Mouse (Mus musculus) intestine, embryonic 16.5 days (tissue): Measurements from ENCODE around the gene Arfgap3. TPM values are rescaled to one million over a fixed set of nuclear protein-coding genes. Genes with fewer than 3 reads are reported as not detected.

Source experiments
- ATAC-seq: fragments of 200-750 bp; cut with Nextera tagmentation; 2 replicates; pipeline ENCODE4 v1.8.0; 2017; ENCODE audit warnings: moderate TSS enrichment, moderate library complexity
- H3K27ac ChIP-seq: fragments of 300-500 bp; sonication (generic); 2 replicates; pipeline ENCODE4 v1.5.1; 2014; ENCODE audit warnings: mild to moderate bottlenecking, low read length
- H3K27me3 ChIP-seq: fragments of 300-500 bp; sonication (generic); replicated peaks from 2 replicates; pipeline ENCODE4 v1.6.1; 2014; ENCODE audit warnings: low read length, control low read depth, mixed read lengths; ENCODE audit not compliant: control insufficient read depth, insufficient read depth
- H3K36me3 ChIP-seq: fragments of 300-500 bp; sonication (generic); 2 replicates; pipeline ENCODE4 v1.6.1; 2014; ENCODE audit warnings: low read length, control low read depth; ENCODE audit not compliant: control insufficient read depth, insufficient read depth
- H3K4me1 ChIP-seq: fragments of 300-500 bp; sonication (generic); 2 replicates; pipeline ENCODE4 v1.6.1; 2014; ENCODE audit warnings: low read length, control low read depth, mixed read lengths; ENCODE audit not compliant: control insufficient read depth, insufficient read depth
- H3K4me2 ChIP-seq: fragments of 300-500 bp; sonication (generic); 2 replicates; pipeline ENCODE4 v1.6.1; 2014; ENCODE audit warnings: low read depth, low read length, control low read depth
- H3K4me3 ChIP-seq: fragments of 300-500 bp; sonication (generic); 2 replicates; pipeline ENCODE4 v1.5.1; 2014; ENCODE audit warnings: mild to moderate bottlenecking, low read length
- H3K9ac ChIP-seq: fragments of 300-500 bp; sonication (generic); 2 replicates; pipeline ENCODE4 v1.6.1; 2014; ENCODE audit warnings: low read depth, low read length
- H3K9me3 ChIP-seq: fragments of 300-500 bp; sonication (generic); 2 replicates; pipeline ENCODE4 v1.6.1; 2016; ENCODE audit warnings: low read length, control low read depth; ENCODE audit not compliant: control insufficient read depth
- WGBS: fragments of 180-500 bp; shearing (Covaris S2); extraction: QIAGEN DNeasy Blood & Tissue Kit; methylation state at CpG from one replicate; pipeline ENCODE4 v1.1.7; 2014; 5-methylcytosine and 5-hydroxymethylcytosine counted together
- polyA plus RNA-seq: library from polyadenylated mRNA; unstranded; fragments of >200 nt; fragmentation: Nextera tagmentation; extraction: Ambion mirVana; gene quantifications from 2 replicates; pipeline ENCODE4 v1.2.1, GENCODE M21; 2015

Arfgap3 gene
- polyA plus RNA-seq, 1 experiment from 2014 or later = 77.9 TPM

DNA sequence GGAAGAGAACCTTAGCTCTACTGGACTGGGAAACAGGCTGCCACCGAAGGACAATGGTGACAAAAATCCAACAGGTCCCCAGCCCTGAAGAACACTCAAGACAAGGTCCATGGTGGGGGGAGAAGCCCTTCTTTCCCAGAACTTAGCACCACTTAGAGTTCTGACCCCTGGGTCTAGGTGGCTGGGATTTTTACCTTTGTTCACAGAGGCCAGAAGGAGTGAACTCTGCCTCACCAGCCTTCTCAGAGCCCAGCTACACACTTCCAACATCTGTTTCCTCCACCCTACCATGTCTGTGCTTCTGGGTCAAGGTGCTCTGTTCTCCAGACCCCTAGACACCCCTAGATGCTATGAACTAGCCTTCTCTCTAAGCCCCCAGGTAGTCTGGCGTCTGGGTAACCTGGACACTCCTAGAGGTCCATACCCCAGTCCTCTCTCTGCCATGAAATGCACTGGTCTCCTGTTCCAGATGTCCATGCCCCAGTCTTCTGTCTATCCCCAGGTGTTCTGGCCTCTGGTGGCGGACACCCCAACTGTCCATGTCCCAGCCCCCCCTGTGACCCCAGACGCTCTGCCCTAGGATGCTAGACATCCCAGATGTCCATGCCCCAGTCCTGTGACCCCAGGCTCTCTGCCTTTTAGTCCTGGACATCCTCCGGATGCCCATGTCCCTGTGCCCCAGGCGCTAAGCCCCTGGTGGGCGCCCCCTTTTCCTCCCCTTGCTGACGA is 658 bp downstream of the Arfgap3 start:
- Histone ChIP-seq H3K4me3 (peak overlapping the region; percentile 87), H3K9ac (peak overlapping the region; percentile 94), H3K27me3 (no peaks in the 10 kb centered on the region), H3K27ac (peak overlapping the region; percentile 80), H3K4me1 (peaks cover 21% of the 10 kb centered on the region; the same call in 1 of the 2 replicates), H3K9me3 (no peaks in the 10 kb centered on the region), H3K36me3 (peaks cover 4% of the 10 kb centered on the region; the same call in 1 of the 2 replicates), H3K4me2 (peak overlapping the region; percentile 80)
- WGBS = 13% methylated on average over 8 of the region's 8 CpGs
- peak; percentile 12 for ATAC-seq

- Histone ChIP-seq H3K9me3 (no peaks in the 10 kb centered on the region), H3K36me3 (peaks cover 4% of the 10 kb centered on the region; the same call in 1 of the 2 replicates), H3K4me3 (peak overlapping the region; percentile 87), H3K9ac (peak overlapping the region; percentile 94), H3K27ac (peak overlapping the region; percentile 80), H3K4me1 (peaks cover 25% of the 10 kb centered on the region; the same call in 1 of the 2 replicates), H3K27me3 (no peaks in the 10 kb centered on the region), H3K4me2 (peak overlapping the region; percentile 80)
- WGBS = 56% methylated on average over 4 of the region's 4 CpGs
- peak; percentile 27 for ATAC-seq
Measured at GRCm38 (mm10) chr15:83348747-83349146, 1.3 kb downstream of the Arfgap3 start.

DNA sequence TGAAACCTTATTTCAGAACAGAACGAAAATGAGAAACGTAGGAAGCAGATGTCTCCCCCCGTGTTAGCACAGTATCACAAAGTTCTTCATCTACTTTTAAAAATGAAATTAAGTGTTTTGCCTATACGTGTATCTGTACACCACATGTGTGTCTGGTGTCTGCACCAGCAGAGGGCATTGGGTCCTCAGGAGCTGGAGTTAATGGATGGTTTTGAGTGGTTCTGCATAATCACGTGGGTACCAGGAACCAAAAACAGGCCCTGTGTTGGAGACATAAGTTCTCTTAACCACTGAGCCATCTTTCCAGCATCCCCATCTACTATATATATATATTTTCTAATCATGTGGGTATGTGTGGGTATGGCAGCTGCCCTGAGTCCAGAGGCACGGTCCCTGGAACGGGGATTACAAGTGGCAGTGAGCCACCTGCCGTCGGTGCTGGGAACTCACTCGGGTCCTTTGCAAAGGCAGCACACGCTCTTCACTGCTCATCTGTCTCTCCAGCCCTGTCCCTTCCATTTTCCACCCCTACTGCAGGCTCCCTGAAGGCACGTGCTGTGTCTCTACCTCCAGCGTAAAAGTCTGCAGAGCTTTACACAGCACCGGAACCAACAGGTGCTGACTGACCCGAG is 4.0 kb downstream of the Arfgap3 start:
- no peaks in the 10 kb centered on the region for H3K9me3 ChIP-seq
- ATAC-seq = no peak
- no peak overlapping the region for H3K4me2 ChIP-seq
- peak overlapping the region; percentile 86; the same call in 1 of the 2 replicates for H3K27ac ChIP-seq
- WGBS = 86% methylated on average over 15 of the region's 15 CpGs
- no peaks in the 10 kb centered on the region for H3K27me3 ChIP-seq
- peaks cover 7% of the 10 kb centered on the region; the same call in 1 of the 2 replicates for H3K36me3 ChIP-seq
- no peak overlapping the region for H3K4me3 ChIP-seq
- H3K4me1 ChIP-seq = peaks cover 23% of the 10 kb centered on the region; the same call in 1 of the 2 replicates
- H3K9ac ChIP-seq = no peak overlapping the region

- no peaks in the 10 kb centered on the region for H3K27me3 ChIP-seq
- peak overlapping the region; percentile 86 for H3K27ac ChIP-seq
- peak; percentile 71 for ATAC-seq
- peaks cover 20% of the 10 kb centered on the region; the same call in 1 of the 2 replicates for H3K4me1 ChIP-seq
- no peaks in the 10 kb centered on the region for H3K9me3 ChIP-seq
- WGBS = 50% methylated on average over 7 of the region's 7 CpGs
- H3K36me3 ChIP-seq = peaks cover 14% of the 10 kb centered on the region
- 0 out of 2 replicates have a peak overlapping the region, but pooled peaks have one; percentile 19 for H3K4me2 ChIP-seq
- H3K9ac ChIP-seq = peak overlapping the region; percentile 46; the same call in 1 of the 2 replicates
- H3K4me3 ChIP-seq = no peak overlapping the region
Measured at GRCm38 (mm10) chr15:83344956-83345355, 5.1 kb downstream of the Arfgap3 start.

DNA sequence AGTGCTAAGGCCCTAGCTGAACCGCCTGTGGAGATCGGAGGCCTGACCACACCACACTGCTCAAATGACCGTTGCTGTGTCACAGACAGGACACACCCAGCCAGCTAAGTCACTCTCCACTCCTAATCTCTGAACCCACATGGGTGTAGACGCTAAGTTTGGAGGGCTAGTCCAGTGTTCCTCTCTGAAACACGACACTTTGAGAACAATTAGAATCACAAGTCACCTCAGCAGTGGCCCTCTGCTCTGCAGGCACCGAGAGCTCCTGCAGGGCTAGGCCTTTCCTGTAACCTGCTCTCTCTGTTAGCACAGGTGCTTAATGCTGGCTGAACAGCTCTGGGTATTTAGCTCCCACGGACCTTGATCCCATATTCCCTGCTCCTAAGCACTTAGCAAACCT is 5.9 kb downstream of the Arfgap3 start:
- H3K9ac ChIP-seq = peak overlapping the region; percentile 42
- H3K4me3 ChIP-seq = no peak overlapping the region; the same call in 1 of the 2 replicates
- H3K36me3 ChIP-seq = peaks cover 14% of the 10 kb centered on the region
- H3K4me1 ChIP-seq = peaks cover 20% of the 10 kb centered on the region; the same call in 1 of the 2 replicates
- H3K4me2 ChIP-seq = peak overlapping the region; percentile 19; the same call in 1 of the 2 replicates
- no peaks in the 10 kb centered on the region for H3K27me3 ChIP-seq
- H3K27ac ChIP-seq = peak overlapping the region; percentile 86
- 34% methylated on average over 7 of the region's 7 CpGs for WGBS
- ATAC-seq = peak; percentile 79
- H3K9me3 ChIP-seq = no peaks in the 10 kb centered on the region

DNA sequence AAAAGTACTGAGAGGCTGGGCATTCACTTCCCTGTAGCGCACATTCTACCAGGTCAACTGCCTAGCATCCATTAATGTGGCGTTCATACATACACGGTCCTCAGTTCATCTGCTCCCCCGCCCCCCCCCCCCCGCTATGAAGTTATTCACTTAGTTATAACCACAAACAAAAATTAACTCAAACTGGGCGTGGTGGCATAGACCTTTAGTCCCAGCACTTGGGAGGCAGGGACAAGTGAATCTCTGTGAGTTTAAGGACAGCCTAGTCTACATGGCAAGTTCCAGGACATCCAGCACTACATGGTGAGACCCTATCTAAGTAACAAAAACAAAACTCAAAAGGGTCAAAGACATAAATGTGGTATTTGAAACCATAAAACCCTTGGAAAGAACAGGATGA is 11.1 kb downstream of the Arfgap3 start:
- H3K27me3 ChIP-seq = no peaks in the 10 kb centered on the region
- H3K4me3 ChIP-seq = no peak overlapping the region
- peak overlapping the region; percentile 77 for H3K27ac ChIP-seq
- ATAC-seq = peak; percentile 51
- peaks cover 10% of the 10 kb centered on the region for H3K4me1 ChIP-seq
- peaks cover 17% of the 10 kb centered on the region; the same call in 1 of the 2 replicates for H3K36me3 ChIP-seq
- H3K9ac ChIP-seq = no peak overlapping the region
- WGBS = 69% methylated on average over 6 of the region's 6 CpGs
- 0 out of 2 replicates have a peak overlapping the region, but pooled peaks have one; percentile 6 for H3K4me2 ChIP-seq
- H3K9me3 ChIP-seq = no peaks in the 10 kb centered on the region

DNA sequence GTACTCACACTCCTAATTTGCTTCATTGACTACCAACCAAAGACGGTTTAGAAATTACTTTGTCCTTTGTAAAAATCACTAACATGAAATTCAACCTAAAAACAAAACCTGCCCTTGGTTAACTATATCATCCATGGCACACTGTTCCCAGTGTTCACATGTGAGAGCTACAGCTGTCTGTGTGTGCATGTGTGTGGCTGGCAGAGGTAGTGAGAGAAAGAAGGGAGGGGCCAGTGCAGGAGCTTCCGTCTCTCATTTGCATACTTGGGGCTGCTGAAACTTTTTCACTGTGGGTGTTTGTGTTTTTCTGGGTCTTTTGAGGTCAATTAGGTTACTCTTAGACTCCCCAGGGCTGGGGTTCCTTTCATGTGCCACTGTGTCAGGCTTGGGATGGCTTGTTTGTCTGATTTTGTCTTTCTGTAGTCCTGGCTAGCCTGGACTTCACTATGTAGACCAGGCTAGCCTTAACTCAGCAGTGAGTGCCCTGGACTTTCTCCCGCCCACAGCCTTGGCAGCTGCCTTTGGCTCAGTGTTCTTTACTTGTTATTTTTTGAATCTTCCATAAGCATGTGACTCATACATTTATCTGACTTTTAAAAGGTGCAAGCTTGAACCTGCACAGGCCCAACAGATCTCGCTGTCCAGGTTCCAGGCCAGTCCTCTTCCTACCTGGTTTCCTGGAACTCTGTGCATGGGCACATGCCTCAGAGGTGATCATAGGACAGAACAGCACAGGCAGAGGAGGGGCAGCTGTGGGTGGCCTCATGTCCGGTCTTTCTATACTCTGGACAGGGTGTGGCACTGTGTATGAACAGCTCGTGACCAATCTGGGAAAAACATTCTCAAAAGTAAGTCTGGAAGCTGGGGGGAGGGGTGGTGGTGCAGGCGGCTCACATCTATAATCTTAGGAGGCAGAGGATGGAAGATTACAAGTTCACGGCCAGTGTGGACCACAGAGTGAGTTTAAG is 11.9 kb downstream of the Arfgap3 start:
- peak overlapping the region; percentile 77 for H3K27ac ChIP-seq
- H3K4me1 ChIP-seq = peaks cover 10% of the 10 kb centered on the region
- H3K36me3 ChIP-seq = peaks cover 24% of the 10 kb centered on the region
- no peak overlapping the region for H3K9ac ChIP-seq
- peak; percentile 88 for ATAC-seq
- no peaks in the 10 kb centered on the region for H3K9me3 ChIP-seq
- no peak overlapping the region for H3K4me3 ChIP-seq
- no peaks in the 10 kb centered on the region for H3K27me3 ChIP-seq
- 68% methylated on average over 8 of the region's 8 CpGs for WGBS
- H3K4me2 ChIP-seq = peak overlapping the region; percentile 6; the same call in 1 of the 2 replicates

GRCm38 (mm10) chr15:83332373-83332772 is 17.7 kb downstream of the Arfgap3 start:
- Histone ChIP-seq H3K4me1 (no peaks in the 10 kb centered on the region), H3K9me3 (no peaks in the 10 kb centered on the region), H3K27me3 (no peaks in the 10 kb centered on the region), H3K9ac (no peak overlapping the region), H3K4me3 (no peak overlapping the region), H3K36me3 (peaks cover 23% of the 10 kb centered on the region), H3K27ac (no peak overlapping the region), H3K4me2 (no peak overlapping the region)
- WGBS = 81% methylated on average over 3 of the region's 3 CpGs
- ATAC-seq = no peak
